Mouse (Mus musculus) midbrain, postnatal 0 days (tissue): ENCODE data around the gene Arglu1. TPM values are rescaled to one million over a fixed set of nuclear protein-coding genes. Genes with fewer than 3 reads are reported as not detected.

ENCODE experiments used
- ATAC-seq: fragments of 200-750 bp; cut with Nextera tagmentation; 2 replicates; pipeline ENCODE4 v1.8.0; 2017; ENCODE audit warnings: moderate number of reproducible peaks, mild to moderate bottlenecking, moderate TSS enrichment, moderate library complexity; ENCODE audit not compliant: low FRiP score
- DNase-seq: peaks from one replicate; pipeline ENCODE4 v3.0.0-alpha.2; 2015; ENCODE audit warnings: low spot score
- H3K27ac ChIP-seq: fragments of 300-500 bp; sonication (generic); 2 replicates; pipeline ENCODE4 v1.5.1; 2014; ENCODE audit warnings: low read depth, mild to moderate bottlenecking, low read length, mixed read lengths
- H3K27me3 ChIP-seq: fragments of 300-500 bp; sonication (generic); 2 replicates; pipeline ENCODE4 v1.6.1; 2014; ENCODE audit warnings: low read length, control low read depth, mixed read lengths; ENCODE audit not compliant: insufficient read depth
- H3K36me3 ChIP-seq: fragments of 300-500 bp; sonication (generic); 2 replicates; pipeline ENCODE4 v1.6.1; 2014; ENCODE audit warnings: low read length, control low read depth, mixed read lengths; ENCODE audit not compliant: insufficient read depth
- H3K4me1 ChIP-seq: fragments of 300-500 bp; sonication (generic); 2 replicates; pipeline ENCODE4 v1.6.1; 2014; ENCODE audit warnings: mild to moderate bottlenecking, control low read depth, antibody characterized with exemption, low read length, mixed read lengths; ENCODE audit not compliant: insufficient read depth
- H3K4me2 ChIP-seq: fragments of 300-500 bp; sonication (generic); 2 replicates; pipeline ENCODE4 v1.6.1; 2014; ENCODE audit warnings: low read depth, mild to moderate bottlenecking, low read length, mixed read lengths; ENCODE audit not compliant: poor library complexity, severe bottlenecking
- H3K4me3 ChIP-seq: fragments of 300-500 bp; sonication (generic); 2 replicates; pipeline ENCODE4 v1.5.1; 2014; ENCODE audit warnings: low read depth, mild to moderate bottlenecking, low read length, moderate library complexity
- H3K9ac ChIP-seq: fragments of 300-500 bp; sonication (generic); replicated peaks from 2 replicates; pipeline ENCODE4 v1.6.1; 2014; ENCODE audit warnings: mild to moderate bottlenecking, low read length, moderate library complexity, mixed read lengths; ENCODE audit not compliant: poor library complexity, severe bottlenecking
- H3K9me3 ChIP-seq: fragments of 300-500 bp; sonication (generic); 2 replicates; pipeline ENCODE4 v1.6.1; 2016; ENCODE audit warnings: low read length, control low read depth
- CTCF ChIP-seq: IDR thresholded peaks from 2 replicates; pipeline ENCODE4 v1.5.1; 2016; ENCODE audit warnings: antibody characterized with exemption, mild to moderate bottlenecking
- WGBS: fragments of 180-500 bp; shearing (Covaris S2); extraction: QIAGEN DNeasy Blood & Tissue Kit; methylation state at CpG from one replicate; pipeline ENCODE4 v1.1.7; 2014; 5-methylcytosine and 5-hydroxymethylcytosine counted together
- microRNA-seq: library from miRNA; unstranded; fragments of <30 nt; microRNA quantifications from one replicate; pipeline ENCODE4, GENCODE M21; 2016; ENCODE audit warnings: borderline number of aligned reads
- polyA plus RNA-seq: library from polyadenylated mRNA; unstranded; fragments of >200 nt; fragmentation: Nextera tagmentation; extraction: Ambion mirVana; gene quantifications from 2 replicates; pipeline ENCODE4 v1.2.1, GENCODE M21; 2015
- total RNA-seq: library from RNA; depleted of rRNA; stranded (reverse); fragments of >200 nt; gene quantifications from 2 replicates; pipeline ENCODE4 v1.2.3, GENCODE M21; 2014; rRNA removed

The Arglu1 gene
- total and polyA plus RNA-seq, 2 experiments from 2014 or later: 75.5 to 180 TPM

DNA sequence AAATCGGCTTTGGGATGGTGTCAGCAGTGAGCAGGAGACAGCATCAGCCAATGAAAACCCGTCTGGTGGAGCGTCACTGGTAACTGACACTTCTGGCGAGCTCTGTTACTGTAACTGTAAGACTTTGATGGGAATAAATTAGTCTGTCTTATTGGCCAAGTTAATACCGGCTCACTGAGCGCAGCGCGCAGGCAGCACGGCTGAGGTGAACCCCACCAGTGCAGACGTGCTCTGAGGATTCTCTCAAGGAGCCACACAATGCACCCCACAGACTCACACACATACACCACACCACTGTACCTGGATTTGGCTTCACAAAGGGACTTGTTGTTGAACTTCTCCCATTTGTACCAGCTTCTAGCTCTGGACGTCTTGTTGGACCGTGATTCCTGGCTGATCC is 68.3 kb downstream of the Arglu1 start:
- no peaks in the 10 kb centered on the region for H3K27me3 ChIP-seq
- 77% methylated on average over 12 of the region's 12 CpGs for WGBS
- no peak overlapping the region for H3K4me2 ChIP-seq

DNA sequence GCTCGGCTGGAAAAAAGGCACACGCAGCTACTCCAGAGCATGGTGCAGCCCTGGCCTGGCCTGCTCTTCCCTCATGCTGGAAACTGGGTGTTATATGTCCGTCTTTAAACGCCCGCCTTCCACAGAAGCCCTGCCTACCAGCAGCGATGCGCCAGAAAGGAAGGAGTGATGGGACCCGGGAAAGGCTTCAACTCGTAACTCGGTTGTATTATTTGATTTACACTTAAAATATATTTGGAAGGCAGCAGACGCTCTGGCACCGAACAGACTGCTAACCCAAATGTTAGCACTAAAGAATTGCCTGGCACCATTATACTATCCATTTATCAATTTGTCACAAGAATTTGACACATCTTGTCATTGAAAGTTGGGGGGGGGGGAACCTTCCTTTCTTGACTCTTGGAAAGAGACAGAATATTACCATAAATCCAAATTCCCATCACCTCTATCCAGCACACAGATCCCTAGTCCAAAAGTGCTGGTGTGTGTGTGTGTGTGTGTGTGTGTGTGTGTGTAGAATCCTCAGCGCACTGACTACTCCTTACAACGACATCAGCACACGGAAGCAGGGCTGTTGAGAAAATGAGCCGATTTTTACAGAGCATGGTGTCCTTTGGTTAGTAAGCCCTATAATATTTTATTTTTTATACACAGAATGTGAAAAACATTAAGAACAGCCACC is 68.9 kb downstream of the Arglu1 start:
- DNase-seq: no peak
- WGBS: 85% methylated on average over 16 of the region's 16 CpGs
- no peak overlapping the region for H3K4me2 ChIP-seq
- no peak overlapping the region for H3K27ac ChIP-seq
- H3K9ac ChIP-seq: no peak overlapping the region
- peaks cover 7% of the 10 kb centered on the region for H3K36me3 ChIP-seq
- ATAC-seq: no peak
- no peak for TF ChIP-seq CTCF
- no peak overlapping the region for H3K4me3 ChIP-seq
- no peaks in the 10 kb centered on the region for H3K9me3 ChIP-seq
- peaks cover 4% of the 10 kb centered on the region; the same call in 1 of the 2 replicates for H3K4me1 ChIP-seq
- no peaks in the 10 kb centered on the region for H3K27me3 ChIP-seq

More for the DNA sequence above, 68.3 kb downstream of the Arglu1 start:
- no peak overlapping the region for H3K9ac ChIP-seq
- H3K27ac ChIP-seq: no peak overlapping the region
- H3K4me1 ChIP-seq: peaks cover 4% of the 10 kb centered on the region; the same call in 1 of the 2 replicates
- ATAC-seq: peak; percentile 36; the same call in 1 of the 2 replicates
- no peaks in the 10 kb centered on the region for H3K9me3 ChIP-seq
- peak; percentile 65 for DNase-seq
- H3K36me3 ChIP-seq: peaks cover 7% of the 10 kb centered on the region
- H3K4me3 ChIP-seq: no peak overlapping the region
- TF ChIP-seq CTCF: no peak

DNA sequence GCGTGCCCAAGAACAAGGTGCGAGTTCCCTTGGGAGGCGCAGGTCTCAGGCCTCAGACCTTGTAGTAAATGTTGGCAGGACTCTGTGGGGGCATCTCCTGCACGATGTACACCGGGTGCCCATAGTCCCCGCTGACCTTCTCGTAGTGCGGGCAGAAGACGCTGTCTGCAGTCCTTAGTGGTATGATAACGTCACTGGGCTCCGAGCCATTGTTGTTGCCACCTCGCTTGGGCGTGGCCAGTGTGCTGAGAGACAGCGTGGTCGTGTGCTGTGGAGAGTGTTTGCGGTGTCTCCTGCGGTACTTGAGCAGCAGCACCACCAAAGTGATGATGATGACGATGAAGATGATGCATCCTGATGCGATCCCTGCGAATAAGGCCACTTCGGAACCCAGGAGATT is 69.8 kb downstream of the Arglu1 start:
- no peak overlapping the region for H3K4me3 ChIP-seq
- H3K9me3 ChIP-seq: no peaks in the 10 kb centered on the region
- no peak for TF ChIP-seq CTCF
- H3K4me1 ChIP-seq: peaks cover 4% of the 10 kb centered on the region; the same call in 1 of the 2 replicates
- H3K9ac ChIP-seq: no peak overlapping the region
- H3K27ac ChIP-seq: no peak overlapping the region
- H3K4me2 ChIP-seq: no peak overlapping the region
- ATAC-seq (no peak), DNase-seq (no peak)
- H3K36me3 ChIP-seq: peaks cover 7% of the 10 kb centered on the region
- 94% methylated on average over 21 of the region's 21 CpGs for WGBS
- H3K27me3 ChIP-seq: no peaks in the 10 kb centered on the region

DNA sequence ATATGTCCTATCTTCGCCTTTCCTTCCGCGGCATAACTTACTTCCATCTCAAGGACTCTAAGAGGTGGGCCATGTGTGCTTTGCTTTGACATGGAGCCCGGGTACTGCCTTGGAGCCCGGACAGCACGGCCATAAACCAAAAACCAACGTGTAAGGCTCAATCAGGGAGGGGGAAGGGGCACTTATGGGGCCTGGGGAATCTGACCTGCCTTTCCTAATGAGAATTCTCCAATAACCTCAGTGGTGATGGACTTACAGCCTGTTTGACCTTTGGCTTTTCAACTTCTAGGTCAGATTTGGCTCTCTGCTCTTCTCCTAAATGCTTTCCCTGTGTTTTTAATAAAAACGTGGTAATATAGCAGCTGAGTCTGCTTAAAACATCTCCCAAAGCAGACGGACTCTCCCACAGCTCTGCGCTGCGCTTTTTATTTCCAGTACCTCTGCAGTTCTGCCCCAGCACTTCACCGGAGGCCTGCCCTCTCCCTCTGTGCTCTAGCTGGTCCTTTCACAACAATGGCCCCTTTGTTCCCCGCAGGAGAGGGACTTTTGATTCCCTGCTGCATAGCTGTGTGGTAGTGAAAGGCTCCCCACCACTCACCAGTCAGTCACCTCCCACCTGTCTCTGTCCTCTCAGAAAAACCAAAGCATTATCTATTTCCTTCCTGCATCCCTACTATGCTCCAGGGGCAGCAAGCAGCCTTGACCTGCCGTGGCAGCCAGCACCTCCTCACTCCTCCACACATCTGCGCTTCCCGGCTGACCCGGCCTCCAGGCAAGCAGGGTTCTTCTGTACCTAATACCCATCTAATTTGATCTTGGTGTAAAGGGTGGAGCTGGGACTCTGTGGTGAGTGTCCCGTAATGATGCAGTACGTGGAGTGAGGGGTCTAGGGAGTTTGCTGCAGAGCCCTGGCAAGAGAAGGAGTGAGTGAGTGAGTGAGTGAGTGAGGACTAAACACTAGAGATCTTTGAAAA is 70.8 kb downstream of the Arglu1 start:
- Histone ChIP-seq H3K9ac (no peak overlapping the region), H3K27ac (no peak overlapping the region), H3K36me3 (peaks cover 7% of the 10 kb centered on the region), H3K4me3 (no peak overlapping the region), H3K4me2 (no peak overlapping the region), H3K4me1 (peaks cover 4% of the 10 kb centered on the region; the same call in 1 of the 2 replicates), H3K27me3 (no peaks in the 10 kb centered on the region), H3K9me3 (no peaks in the 10 kb centered on the region)
- no peak for TF ChIP-seq CTCF
- ATAC-seq (no peak), DNase-seq (no peak)
- WGBS: 39% methylated on average over 19 of the region's 19 CpGs

Small RNA genes within 50 kb of the gene (microRNA-seq; reads per million reads assigned to microRNA genes)
- gene Mir7654: 3.7 reads per million, percentile 4 among the genes with 10 or more reads in this experiment

Other genes starting within 250 kb of the Arglu1 start
- gene Efnb2, start 29.3 kb downstream of the Arglu1 start, total RNA-seq: 19.5 and 20.7 TPM in 2 replicates
- gene Efnb2, start 29.3 kb downstream of the Arglu1 start, polyA plus RNA-seq: 6.5 and 6.8 TPM in 2 replicates